Mouse (Mus musculus) midbrain, embryonic 11.5 days (tissue): Measurements from ENCODE around the gene Nfib. TPM values are rescaled to one million over a fixed set of nuclear protein-coding genes. Genes with fewer than 3 reads are reported as not detected.

Experiments
- ATAC-seq: fragments of 200-750 bp; cut with Nextera tagmentation; 2 replicates; pipeline ENCODE4 v1.8.0; 2017; ENCODE audit warnings: moderate TSS enrichment, moderate library complexity; ENCODE audit not compliant: low FRiP score
- DNase-seq: peaks from one replicate; pipeline ENCODE4 v3.0.0; 2015; ENCODE audit warnings: low spot score; ENCODE audit errors: missing footprints
- H3K27ac ChIP-seq: fragments of 300-500 bp; sonication (generic); 2 replicates; pipeline ENCODE4 v1.5.1; 2014; ENCODE audit warnings: low read depth, low read length
- H3K27me3 ChIP-seq: fragments of 300-500 bp; sonication (generic); 2 replicates; pipeline ENCODE4 v1.6.1; 2014; ENCODE audit warnings: mild to moderate bottlenecking, low read length, moderate library complexity, mixed read lengths; ENCODE audit not compliant: control insufficient read depth, insufficient read depth
- H3K36me3 ChIP-seq: fragments of 300-500 bp; sonication (generic); 2 replicates; pipeline ENCODE4 v1.6.1; 2014; ENCODE audit warnings: mild to moderate bottlenecking, low read length, moderate library complexity, mixed read lengths; ENCODE audit not compliant: control insufficient read depth, insufficient read depth
- H3K4me1 ChIP-seq: fragments of 300-500 bp; sonication (generic); 2 replicates; pipeline ENCODE4 v1.6.1; 2014; ENCODE audit warnings: low read length; ENCODE audit not compliant: control insufficient read depth, insufficient read depth
- H3K4me2 ChIP-seq: fragments of 300-500 bp; sonication (generic); 2 replicates; pipeline ENCODE4 v1.6.1; 2014; ENCODE audit warnings: mild to moderate bottlenecking, moderate library complexity
- H3K4me3 ChIP-seq: fragments of 300-500 bp; sonication (generic); 2 replicates; pipeline ENCODE4 v1.5.1; 2014; ENCODE audit warnings: low read depth, low read length
- H3K9ac ChIP-seq: fragments of 300-500 bp; sonication (generic); 2 replicates; pipeline ENCODE4 v1.6.1; 2014; ENCODE audit warnings: low read length
- H3K9me3 ChIP-seq: fragments of 300-500 bp; sonication (generic); 2 replicates; pipeline ENCODE4 v1.6.1; 2016; ENCODE audit warnings: low read length; ENCODE audit not compliant: control insufficient read depth
- WGBS: fragments of 180-500 bp; shearing (Covaris S2); extraction: QIAGEN DNeasy Blood & Tissue Kit; methylation state at CpG from one replicate; pipeline ENCODE4 v1.1.7; 2014; 5-methylcytosine and 5-hydroxymethylcytosine counted together
- polyA plus RNA-seq: library from polyadenylated mRNA; unstranded; fragments of >200 nt; fragmentation: Nextera tagmentation; extraction: Ambion mirVana; gene quantifications from 2 replicates; pipeline ENCODE4 v1.2.1, GENCODE M21; 2014

Nfib gene
- polyA plus RNA-seq, 1 experiment from 2014 or later: 19.9 TPM

DNA sequence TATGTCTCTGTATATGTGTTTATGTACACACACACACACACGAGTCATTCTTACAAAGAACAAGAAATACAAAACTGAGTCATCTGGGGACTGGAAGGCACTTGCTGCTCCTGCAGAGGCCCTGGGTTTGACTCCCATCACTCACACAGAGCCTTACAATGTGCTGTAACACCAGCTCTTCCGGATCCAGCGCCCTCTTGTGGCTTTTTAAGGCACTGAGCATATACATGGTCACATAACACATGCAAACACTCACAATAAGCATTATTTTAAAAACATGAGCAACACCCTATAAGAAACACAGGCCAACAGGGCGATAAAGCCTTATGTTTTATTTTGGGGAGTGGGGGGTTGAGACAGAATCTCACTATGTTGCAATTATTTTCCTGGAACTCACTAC lies 226.2 kb downstream of the Nfib start:
- DNase-seq: no peak
- Histone ChIP-seq H3K9me3 (no peaks in the 10 kb centered on the region; the same call in 1 of the 2 replicates), H3K4me1 (no peaks in the 10 kb centered on the region), H3K27ac (no peak overlapping the region), H3K27me3 (no peaks in the 10 kb centered on the region), H3K9ac (no peak overlapping the region), H3K4me2 (no peak overlapping the region), H3K36me3 (no peaks in the 10 kb centered on the region), H3K4me3 (no peak overlapping the region)
- no peak for ATAC-seq
- 64% methylated on average over 4 of the region's 4 CpGs for WGBS

DNA sequence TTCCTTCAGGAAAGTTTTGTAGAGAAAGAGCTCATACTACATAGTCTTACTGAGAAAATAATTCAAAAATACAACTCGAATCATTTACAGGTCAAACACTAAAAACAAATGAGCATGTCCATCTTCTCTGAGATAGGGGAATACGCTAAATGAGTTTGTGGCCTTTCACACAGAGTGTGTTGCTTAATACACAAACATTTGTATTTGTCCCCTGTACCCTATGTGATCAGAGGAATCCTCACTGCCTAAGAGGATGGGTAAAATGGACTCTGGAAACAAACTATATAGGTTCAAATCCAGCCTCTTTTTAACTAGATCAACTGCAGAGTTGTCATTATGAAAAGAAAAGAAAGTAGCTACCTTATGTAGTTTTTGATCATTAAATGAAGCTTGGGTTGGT lies 227.8 kb downstream of the Nfib start:
- H3K9me3 ChIP-seq: no peaks in the 10 kb centered on the region; the same call in 1 of the 2 replicates
- DNase-seq (no peak), ATAC-seq (no peak)
- no peaks in the 10 kb centered on the region for H3K36me3 ChIP-seq
- H3K27me3 ChIP-seq: no peaks in the 10 kb centered on the region
- H3K27ac ChIP-seq: no peak overlapping the region
- no peak overlapping the region for H3K4me3 ChIP-seq
- H3K4me2 ChIP-seq: no peak overlapping the region
- 89% methylated on average over 2 of the region's 2 CpGs for WGBS
- no peaks in the 10 kb centered on the region for H3K4me1 ChIP-seq
- no peak overlapping the region for H3K9ac ChIP-seq

- no peak overlapping the region for H3K9ac ChIP-seq
- no peak overlapping the region for H3K27ac ChIP-seq
- no peaks in the 10 kb centered on the region; the same call in 1 of the 2 replicates for H3K9me3 ChIP-seq
- no peaks in the 10 kb centered on the region for H3K27me3 ChIP-seq
- no peak for DNase-seq
- no peak overlapping the region for H3K4me3 ChIP-seq
- 57% methylated on average over 2 of the region's 2 CpGs for WGBS
- H3K4me2 ChIP-seq: no peak overlapping the region
- no peak for ATAC-seq
- H3K36me3 ChIP-seq: no peaks in the 10 kb centered on the region
- H3K4me1 ChIP-seq: no peaks in the 10 kb centered on the region
Observed at GRCm38 (mm10) chr4:82476411-82476810, 229.1 kb downstream of the Nfib start.

DNA sequence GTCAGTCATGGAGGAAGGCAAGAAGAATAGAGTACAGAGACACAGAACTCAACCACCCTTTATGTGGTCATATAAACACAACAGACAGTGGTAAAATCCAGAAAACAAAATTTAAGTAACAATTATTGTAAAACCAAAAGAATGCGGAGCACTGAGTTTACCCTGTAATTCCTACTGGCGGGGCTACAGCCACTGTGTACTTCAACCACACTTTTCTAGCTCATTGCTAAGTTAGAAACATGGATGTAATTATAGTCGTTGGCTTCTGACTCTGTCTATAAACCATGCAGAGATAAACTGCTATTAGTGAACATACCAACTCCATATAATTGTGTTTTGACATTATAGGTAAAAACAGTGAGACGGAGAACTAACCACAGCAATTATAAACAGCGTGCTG lies 231.2 kb downstream of the Nfib start:
- H3K9me3 ChIP-seq: no peaks in the 10 kb centered on the region; the same call in 1 of the 2 replicates
- no peak for ATAC-seq
- 84% methylated on average over 5 of the region's 5 CpGs for WGBS
- H3K9ac ChIP-seq: no peak overlapping the region
- H3K27ac ChIP-seq: no peak overlapping the region
- H3K4me1 ChIP-seq: no peaks in the 10 kb centered on the region
- no peaks in the 10 kb centered on the region for H3K27me3 ChIP-seq
- H3K4me3 ChIP-seq: no peak overlapping the region
- H3K4me2 ChIP-seq: no peak overlapping the region
- H3K36me3 ChIP-seq: no peaks in the 10 kb centered on the region
- no peak for DNase-seq

- WGBS: 81% methylated on average over 3 of the region's 3 CpGs
- Histone ChIP-seq H3K9me3 (no peaks in the 10 kb centered on the region), H3K4me1 (no peaks in the 10 kb centered on the region)
Observed at GRCm38 (mm10) chr4:82470938-82471320, 234.6 kb downstream of the Nfib start.

GRCm38 (mm10) chr4:82470212-82470937 lies 235.2 kb downstream of the Nfib start:
- no peaks in the 10 kb centered on the region for H3K9me3 ChIP-seq
- H3K4me3 ChIP-seq: no peak overlapping the region
- H3K4me1 ChIP-seq: no peaks in the 10 kb centered on the region
- DNase-seq (no peak), ATAC-seq (no peak)
- no peak overlapping the region for H3K27ac ChIP-seq
- H3K4me2 ChIP-seq: no peak overlapping the region
- H3K9ac ChIP-seq: no peak overlapping the region
- WGBS: 88% methylated on average over 5 of the region's 5 CpGs
- no peaks in the 10 kb centered on the region for H3K27me3 ChIP-seq
- H3K36me3 ChIP-seq: no peaks in the 10 kb centered on the region

More at GRCm38 (mm10) chr4:82470938-82471320, 234.6 kb downstream of the Nfib start:
- Histone ChIP-seq H3K27ac (no peak overlapping the region), H3K36me3 (no peaks in the 10 kb centered on the region), H3K9ac (no peak overlapping the region), H3K4me3 (no peak overlapping the region), H3K27me3 (no peaks in the 10 kb centered on the region), H3K4me2 (no peak overlapping the region)
- DNase-seq (no peak), ATAC-seq (no peak)

DNA sequence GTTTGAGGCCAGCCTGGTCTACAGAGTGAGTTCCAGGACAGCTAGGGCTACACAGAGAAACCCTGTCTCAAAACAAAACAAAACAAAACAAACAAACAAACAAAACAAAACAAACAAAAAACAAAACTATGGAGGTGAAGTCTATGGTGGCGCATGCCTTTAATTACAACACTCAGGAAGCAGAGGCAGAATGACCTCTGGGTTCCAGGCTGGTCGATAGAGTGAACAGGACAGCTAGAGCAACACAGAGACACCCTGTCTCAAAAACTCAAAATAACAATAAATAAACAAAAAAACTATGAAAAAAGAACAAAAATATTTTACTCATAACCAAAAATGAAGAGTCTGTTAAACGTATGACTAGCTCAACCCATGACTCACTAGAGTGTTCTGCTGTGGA lies 236.6 kb downstream of the Nfib start:
- no peak overlapping the region for H3K9ac ChIP-seq
- H3K9me3 ChIP-seq: no peaks in the 10 kb centered on the region
- no peak for DNase-seq
- WGBS: 92% methylated on average over 3 of the region's 3 CpGs
- no peak for ATAC-seq
- H3K4me2 ChIP-seq: no peak overlapping the region
- no peaks in the 10 kb centered on the region for H3K36me3 ChIP-seq
- H3K4me1 ChIP-seq: no peaks in the 10 kb centered on the region
- H3K27me3 ChIP-seq: no peaks in the 10 kb centered on the region
- H3K27ac ChIP-seq: no peak overlapping the region
- no peak overlapping the region for H3K4me3 ChIP-seq

DNA sequence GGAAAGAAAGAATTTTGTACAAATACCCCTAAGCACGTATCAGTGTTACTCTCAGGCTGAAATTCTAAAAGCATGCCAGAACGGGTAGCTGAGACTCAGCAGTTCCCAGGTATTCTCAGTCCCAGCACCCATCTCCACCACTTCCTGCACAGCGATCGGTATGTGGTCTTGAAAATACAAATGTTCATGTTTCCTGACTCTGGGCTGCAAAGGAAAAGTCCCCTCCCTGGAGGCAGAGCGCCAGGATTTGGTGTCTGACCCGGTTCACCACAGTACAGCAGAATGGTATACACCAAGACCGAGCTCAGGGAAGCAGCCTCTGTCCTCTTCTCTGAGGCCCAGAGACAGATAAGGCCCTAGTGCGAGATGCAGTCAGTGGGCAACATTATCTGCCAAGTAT lies 238.8 kb downstream of the Nfib start:
- no peak overlapping the region for H3K4me2 ChIP-seq
- H3K9ac ChIP-seq: no peak overlapping the region
- no peaks in the 10 kb centered on the region for H3K4me1 ChIP-seq
- no peak overlapping the region for H3K4me3 ChIP-seq
- WGBS: 84% methylated on average over 8 of the region's 8 CpGs
- DNase-seq: no peak
- H3K27me3 ChIP-seq: no peaks in the 10 kb centered on the region
- H3K9me3 ChIP-seq: no peaks in the 10 kb centered on the region
- ATAC-seq: no peak
- no peaks in the 10 kb centered on the region for H3K36me3 ChIP-seq
- no peak overlapping the region for H3K27ac ChIP-seq

DNA sequence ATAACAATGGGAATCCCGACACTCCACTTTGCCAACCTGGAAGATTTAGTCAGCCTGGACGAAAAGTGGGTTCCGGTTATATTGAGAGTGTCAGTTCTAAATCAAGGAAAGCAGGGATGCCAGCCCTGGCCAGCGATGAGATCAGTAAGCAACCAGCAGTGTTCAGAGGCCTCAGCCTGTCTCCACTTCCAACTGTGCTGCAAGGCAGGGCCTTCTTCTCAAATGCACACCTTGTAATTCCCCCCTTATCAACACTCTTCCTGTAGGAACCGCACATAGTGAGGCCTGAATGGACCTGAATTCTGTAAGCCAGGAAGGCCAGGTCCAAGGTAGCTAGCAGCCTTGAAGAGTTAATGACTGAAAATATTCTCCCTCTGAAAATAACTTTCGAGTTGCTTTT lies 239.4 kb downstream of the Nfib start:
- Histone ChIP-seq H3K9me3 (no peaks in the 10 kb centered on the region), H3K4me2 (no peak overlapping the region), H3K9ac (no peak overlapping the region), H3K4me1 (no peaks in the 10 kb centered on the region), H3K4me3 (no peak overlapping the region), H3K27me3 (no peaks in the 10 kb centered on the region), H3K36me3 (no peaks in the 10 kb centered on the region), H3K27ac (no peak overlapping the region)
- ATAC-seq: no peak
- WGBS: 72% methylated on average over 6 of the region's 6 CpGs
- no peak for DNase-seq
